Mouse (Mus musculus) stomach, embryonic 16.5 days (tissue): ENCODE measurements around the gene Maip1. TPM values are rescaled to one million over a fixed set of nuclear protein-coding genes. Genes with fewer than 3 reads are reported as not detected.
A peak's percentile ranks its signal among the peaks of the same experiment; 100 is the strongest.

Experiments used
- ATAC-seq: fragments of 200-750 bp; cut with Nextera tagmentation; 2 replicates; pipeline ENCODE4 v1.8.0; 2017; ENCODE audit warnings: moderate number of reproducible peaks, moderate TSS enrichment; ENCODE audit not compliant: insufficient read depth, low FRiP score
- H3K27ac ChIP-seq: fragments of 300-500 bp; sonication (generic); 2 replicates; pipeline ENCODE4 v1.5.1; 2014; ENCODE audit warnings: low read length
- H3K27me3 ChIP-seq: fragments of 300-500 bp; sonication (generic); 2 replicates; pipeline ENCODE4 v1.6.1; 2014; ENCODE audit warnings: low read length, control low read depth, mixed read lengths; ENCODE audit not compliant: control insufficient read depth, insufficient read depth
- H3K36me3 ChIP-seq: fragments of 300-500 bp; sonication (generic); 2 replicates; pipeline ENCODE4 v1.6.1; 2014; ENCODE audit warnings: low read length; ENCODE audit not compliant: control insufficient read depth, insufficient read depth
- H3K4me1 ChIP-seq: fragments of 300-500 bp; sonication (generic); 2 replicates; pipeline ENCODE4 v1.6.1; 2014; ENCODE audit warnings: low read length, control low read depth, mixed read lengths; ENCODE audit not compliant: control insufficient read depth, insufficient read depth
- H3K4me2 ChIP-seq: fragments of 300-500 bp; sonication (generic); 2 replicates; pipeline ENCODE4 v1.6.1; 2014; ENCODE audit warnings: low read depth, low read length, mixed read lengths
- H3K4me3 ChIP-seq: fragments of 300-500 bp; sonication (generic); replicated peaks from 2 replicates; pipeline ENCODE4 v1.5.1; 2014; ENCODE audit warnings: mild to moderate bottlenecking, low read length
- H3K9ac ChIP-seq: fragments of 300-500 bp; sonication (generic); 2 replicates; pipeline ENCODE4 v1.6.1; 2014; ENCODE audit warnings: low read length
- H3K9me3 ChIP-seq: fragments of 300-500 bp; sonication (generic); replicated peaks from 2 replicates; pipeline ENCODE4 v1.6.1; 2016; ENCODE audit warnings: low read length, control low read depth; ENCODE audit not compliant: control insufficient read depth
- WGBS: fragments of 180-500 bp; shearing (Covaris S2); extraction: QIAGEN DNeasy Blood & Tissue Kit; methylation state at CpG from one replicate; pipeline ENCODE4 v1.1.7; 2014; 5-methylcytosine and 5-hydroxymethylcytosine counted together
- polyA plus RNA-seq: library from polyadenylated mRNA; unstranded; fragments of >200 nt; fragmentation: Nextera tagmentation; extraction: Ambion mirVana; gene quantifications from 2 replicates; pipeline ENCODE4 v1.2.1, GENCODE M21; 2015

The Maip1 gene
- polyA plus RNA-seq = 15.8 and 17.1 TPM in 2 replicates

GRCm38 (mm10) chr1:57406187-57407151 lies at the start of gene Maip1, which contains the start of gene Tyw5:
TSS of gene Maip1 (plus strand) at chr1:57406328.
TSS of gene Tyw5 (minus strand) at chr1:57407101.
- H3K27ac ChIP-seq = peak within 1 kb of the TSS; percentile 97
- WGBS = under 1% methylated on average over 72 of the region's 72 CpGs
- H3K4me2 ChIP-seq = peak within 1 kb of the TSS; percentile 74
- peaks cover 19% of the 10 kb centered on the region for H3K4me1 ChIP-seq
- H3K9ac ChIP-seq = peak within 1 kb of the TSS; percentile 91
- H3K36me3 ChIP-seq = no peaks in the 10 kb centered on the region
- peak; percentile 92 for ATAC-seq
- H3K9me3 ChIP-seq = no peaks in the 10 kb centered on the region
- H3K27me3 ChIP-seq = no peaks in the 10 kb centered on the region
- H3K4me3 ChIP-seq = peak within 1 kb of the TSS; percentile 63

- H3K9ac ChIP-seq = no peak overlapping the region
- no peaks in the 10 kb centered on the region for H3K9me3 ChIP-seq
- no peak overlapping the region for H3K4me2 ChIP-seq
- H3K4me3 ChIP-seq = no peak overlapping the region
- ATAC-seq = no peak
- WGBS = 86% methylated on average over 5 of the region's 5 CpGs
- H3K4me1 ChIP-seq = no peaks in the 10 kb centered on the region
- H3K36me3 ChIP-seq = no peaks in the 10 kb centered on the region
- no peak overlapping the region for H3K27ac ChIP-seq
- H3K27me3 ChIP-seq = no peaks in the 10 kb centered on the region
These were observed 47.6 kb upstream of the Maip1 start for GRCm38 (mm10) chr1:57358546-57358945.

GRCm38 (mm10) chr1:57367446-57367845 lies 38.7 kb upstream of the Maip1 start:
- WGBS = 87% methylated on average over 3 of the region's 3 CpGs
- ATAC-seq = no peak
- no peak overlapping the region for H3K4me3 ChIP-seq
- no peaks in the 10 kb centered on the region for H3K36me3 ChIP-seq
- H3K27me3 ChIP-seq = no peaks in the 10 kb centered on the region
- no peak overlapping the region for H3K27ac ChIP-seq
- H3K9me3 ChIP-seq = no peaks in the 10 kb centered on the region
- H3K4me1 ChIP-seq = no peaks in the 10 kb centered on the region
- H3K9ac ChIP-seq = no peak overlapping the region
- no peak overlapping the region for H3K4me2 ChIP-seq

- Histone ChIP-seq H3K4me1 (no peaks in the 10 kb centered on the region), H3K4me3 (no peak overlapping the region)
- 79% methylated on average over 4 of the region's 4 CpGs for WGBS
These were observed 37.0 kb upstream of the Maip1 start for GRCm38 (mm10) chr1:57369111-57369510.

GRCm38 (mm10) chr1:57370451-57370850 lies 35.7 kb upstream of the Maip1 start:
- H3K4me3 ChIP-seq = no peak overlapping the region
- no peaks in the 10 kb centered on the region for H3K9me3 ChIP-seq
- H3K4me2 ChIP-seq = no peak overlapping the region
- no peaks in the 10 kb centered on the region for H3K27me3 ChIP-seq
- H3K4me1 ChIP-seq = no peaks in the 10 kb centered on the region
- 68% methylated on average over 4 of the region's 4 CpGs for WGBS
- H3K9ac ChIP-seq = no peak overlapping the region
- no peaks in the 10 kb centered on the region for H3K36me3 ChIP-seq
- H3K27ac ChIP-seq = no peak overlapping the region
- no peak for ATAC-seq

More at GRCm38 (mm10) chr1:57369111-57369510, 37.0 kb upstream of the Maip1 start:
- Histone ChIP-seq H3K9me3 (no peaks in the 10 kb centered on the region), H3K36me3 (no peaks in the 10 kb centered on the region), H3K4me2 (no peak overlapping the region), H3K27ac (no peak overlapping the region), H3K9ac (no peak overlapping the region), H3K27me3 (no peaks in the 10 kb centered on the region)
- ATAC-seq = no peak

GRCm38 (mm10) chr1:57375276-57375675 lies 30.9 kb upstream of the Maip1 start:
- H3K9me3 ChIP-seq = no peaks in the 10 kb centered on the region
- ATAC-seq = no peak
- peaks cover 9% of the 10 kb centered on the region; the same call in 1 of the 2 replicates for H3K4me1 ChIP-seq
- H3K9ac ChIP-seq = no peak overlapping the region
- H3K36me3 ChIP-seq = no peaks in the 10 kb centered on the region
- no peak overlapping the region for H3K4me3 ChIP-seq
- no peak overlapping the region for H3K4me2 ChIP-seq
- no peak overlapping the region for H3K27ac ChIP-seq
- 94% methylated on average over 2 of the region's 2 CpGs for WGBS
- no peaks in the 10 kb centered on the region for H3K27me3 ChIP-seq

GRCm38 (mm10) chr1:57376806-57377205 lies 29.3 kb upstream of the Maip1 start:
- Histone ChIP-seq H3K9me3 (no peaks in the 10 kb centered on the region), H3K4me2 (peak overlapping the region; percentile 66), H3K27me3 (no peaks in the 10 kb centered on the region), H3K27ac (0 out of 2 replicates have a peak overlapping the region, but pooled peaks have one; percentile 26), H3K4me1 (peaks cover 9% of the 10 kb centered on the region; the same call in 1 of the 2 replicates), H3K4me3 (peak overlapping the region; percentile 81), H3K36me3 (no peaks in the 10 kb centered on the region), H3K9ac (peak overlapping the region; percentile 32; the same call in 1 of the 2 replicates)
- WGBS = 61% methylated on average over 6 of the region's 6 CpGs
- ATAC-seq = no peak

- H3K4me2 ChIP-seq = peak within 1 kb of the TSS; percentile 95
- H3K4me1 ChIP-seq = peaks cover 9% of the 10 kb centered on the region; the same call in 1 of the 2 replicates
- H3K27me3 ChIP-seq = no peaks in the 10 kb centered on the region
- peak within 1 kb of the TSS; percentile 81 for H3K4me3 ChIP-seq
- peak within 1 kb of the TSS; percentile 96 for H3K9ac ChIP-seq
- H3K27ac ChIP-seq = peak within 1 kb of the TSS; percentile 67
- H3K9me3 ChIP-seq = no peaks in the 10 kb centered on the region
- no peaks in the 10 kb centered on the region for H3K36me3 ChIP-seq
- under 1% methylated on average over 81 of the region's 81 CpGs for whole genome bisulfite sequencing
- ATAC-seq = peak; percentile 96
These were observed 28.5 kb upstream of the Maip1 start, which contains the start of gene 1700066M21Rik for GRCm38 (mm10) chr1:57377376-57378341. TSS of gene 1700066M21Rik (plus strand) at chr1:57377620.
